Mouse (Mus musculus): ENCODE measurements around the gene Retnlb.

The Retnlb gene

DNA sequence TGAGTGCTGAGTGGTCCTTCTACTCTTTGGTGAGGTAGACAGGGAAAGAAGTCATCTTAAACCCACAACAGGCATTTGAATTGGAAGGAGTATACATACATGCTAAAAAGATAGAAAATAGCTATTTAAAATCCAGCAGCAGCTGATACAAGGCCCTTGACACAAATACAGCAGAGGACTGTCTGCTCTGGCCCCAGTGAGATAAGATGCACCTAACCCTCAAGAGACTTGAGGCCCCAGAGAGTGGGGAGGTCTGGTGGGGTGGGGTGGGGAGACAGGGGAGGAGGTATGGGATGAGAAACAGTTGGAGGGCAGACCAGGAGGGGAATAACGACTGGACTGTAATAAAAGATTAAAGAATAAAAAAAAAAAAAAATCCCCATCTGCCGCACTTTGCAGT is 51.0 kb downstream of the Retnlb start:
- DNase-seq (ENCODE audit: inconsistent age in 2 of 2, low spot score in 1 of 2), result no peak
